Mouse (Mus musculus): ENCODE results near the gene Drg1. TPM values are rescaled to one million over a fixed set of nuclear protein-coding genes. Genes with fewer than 3 reads are reported as not detected.
"Not testable (repeated sequence)": the region's sequence is repeated elsewhere in the genome, so short reads cannot be mapped to it uniquely, and the experiment has no call there.

Gene Drg1
- total RNA-seq, 2 experiments from 2014 or later, result 90.8 to 93.6 TPM

DNA sequence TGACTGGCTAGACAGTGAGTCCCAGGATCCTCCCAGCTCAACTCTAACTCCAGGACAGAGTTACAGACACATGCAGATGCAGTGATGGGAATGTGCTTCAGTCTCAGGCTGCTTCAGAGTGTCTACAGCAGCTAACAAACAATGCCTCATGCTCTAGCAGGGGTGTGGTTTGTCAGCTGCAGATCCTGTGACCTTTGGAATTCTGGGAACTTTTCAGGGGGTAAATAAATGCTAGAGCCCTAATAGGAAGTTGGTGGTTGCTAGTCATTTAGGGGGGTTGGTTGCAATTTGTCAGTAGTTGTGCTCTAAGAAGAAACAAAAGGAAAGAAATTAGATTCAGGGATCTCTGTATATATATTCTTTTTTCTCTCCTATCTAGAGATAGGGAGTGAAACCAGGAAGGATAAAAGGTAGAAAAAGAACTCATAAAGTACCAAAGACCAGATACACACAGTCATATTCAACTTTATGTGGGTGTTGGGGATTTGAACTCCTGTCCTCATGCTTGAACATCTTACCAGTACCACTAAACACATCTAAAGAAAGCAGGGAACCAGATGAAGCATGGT lies 125.2 kb downstream of the Drg1 start:
- not testable (repeated sequence) for DNase-seq (ENCODE audit: low spot score in 2 of 2)

DNA sequence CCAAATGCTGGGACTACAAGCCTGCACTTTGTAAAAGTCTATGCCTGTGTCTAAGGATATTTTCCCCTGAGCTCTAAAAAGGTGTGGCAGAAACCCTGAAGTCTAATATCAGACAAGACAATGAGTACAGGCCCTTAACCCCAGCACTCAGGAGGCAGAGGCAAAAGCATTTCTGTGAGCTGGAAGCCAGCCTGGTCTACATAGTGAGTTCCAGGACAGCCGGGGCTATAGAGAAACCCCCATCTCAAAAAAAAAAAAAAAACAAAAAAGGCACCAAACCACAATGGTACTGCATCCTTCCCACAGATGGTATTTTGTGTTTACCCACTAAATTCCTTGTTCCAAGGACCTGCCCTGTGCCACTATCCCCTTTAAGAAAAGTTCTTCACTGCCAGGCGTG lies 127.9 kb downstream of the Drg1 start:
- peak in 1 of 2 experiments; percentile 44 for DNase-seq (ENCODE audit: low spot score in 2 of 2)

Other genes with a start within 250 kb of the Drg1 start
- gene Sfi1, start 73.0 kb downstream of the Drg1 start, total RNA-seq (2021), result 10 to 100 TPM; 50.4 to 62.5 TPM
- 10 to 100 TPM; 70.0 to 73.7 TPM for gene Eif4enif1, start 64.0 kb downstream of the Drg1 start, total RNA-seq (2021)
- 10 to 100 TPM; 46.7 to 47.6 TPM for gene Patz1, start 22.5 kb upstream of the Drg1 start, total RNA-seq (2021)
- gene Pik3ip1, start 64.0 kb upstream of the Drg1 start, total RNA-seq (2021), result 10 to 100 TPM; 27.8 to 32.3 TPM
- gene Limk2, start 142.8 kb upstream of the Drg1 start, total RNA-seq (2021), result 100 to 1,000 TPM in 1 of 2 experiments, 10 to 100 TPM in 1; 98.4 to 114 TPM
- 10 to 100 TPM; 30.1 to 33.1 TPM for gene Rnf185, start 185.9 kb upstream of the Drg1 start, total RNA-seq (2021)
- gene Pla2g3, start 221.9 kb upstream of the Drg1 start, total RNA-seq (2021), result 1 to 10 TPM; 2.7 to 3.4 TPM
- gene Inpp5j, start 238.4 kb upstream of the Drg1 start, total RNA-seq (2021), result 10 to 100 TPM; 51.9 to 53.4 TPM
- 100 to 1,000 TPM; 137 to 148 TPM for gene Selenom, start 248.3 kb upstream of the Drg1 start, total RNA-seq (2021)

All from left cerebral cortex, adult 18-20 months (tissue).